Mouse (Mus musculus) embryonic facial prominence, embryonic 14.5 days (tissue): ENCODE results near the gene AA986860. TPM values are rescaled to one million over a fixed set of nuclear protein-coding genes. Genes with fewer than 3 reads are reported as not detected.
A peak's percentile ranks its signal among the peaks of the same experiment; 100 is the strongest.

Source experiments
- ATAC-seq: fragments of 200-750 bp; cut with Nextera tagmentation; 2 replicates; pipeline ENCODE4 v1.8.0; 2017; ENCODE audit warnings: low read depth, moderate number of reproducible peaks, moderate TSS enrichment
- DNase-seq: peaks from one replicate; pipeline ENCODE4 v3.0.0-alpha.2; 2015; ENCODE audit warnings: low spot score
- H3K27ac ChIP-seq: fragments of 300-500 bp; sonication (generic); replicated peaks from 2 replicates; pipeline ENCODE4 v1.5.1; 2014; ENCODE audit warnings: low read depth, mild to moderate bottlenecking, low read length, moderate library complexity
- H3K27me3 ChIP-seq: fragments of 300-500 bp; sonication (generic); replicated peaks from 2 replicates; pipeline ENCODE4 v1.6.1; 2014; ENCODE audit warnings: low read length; ENCODE audit not compliant: control insufficient read depth, insufficient read depth
- H3K36me3 ChIP-seq: fragments of 300-500 bp; sonication (generic); 2 replicates; pipeline ENCODE4 v1.6.1; 2014; ENCODE audit warnings: low read length, mixed read lengths; ENCODE audit not compliant: control insufficient read depth, insufficient read depth
- H3K4me1 ChIP-seq: fragments of 300-500 bp; sonication (generic); 2 replicates; pipeline ENCODE4 v1.6.1; 2014; ENCODE audit warnings: antibody characterized with exemption, low read length; ENCODE audit not compliant: control insufficient read depth, insufficient read depth
- H3K4me2 ChIP-seq: fragments of 300-500 bp; sonication (generic); 2 replicates; pipeline ENCODE4 v1.6.1; 2014; ENCODE audit warnings: low read depth, mild to moderate bottlenecking, low read length, moderate library complexity, mixed read lengths
- H3K4me3 ChIP-seq: fragments of 300-500 bp; sonication (generic); 2 replicates; pipeline ENCODE4 v1.5.1; 2014; ENCODE audit warnings: low read depth, mild to moderate bottlenecking, low read length
- H3K9ac ChIP-seq: fragments of 300-500 bp; sonication (generic); 2 replicates; pipeline ENCODE4 v1.6.1; 2014; ENCODE audit warnings: low read depth, mild to moderate bottlenecking, low read length, moderate library complexity, mixed read lengths
- H3K9me3 ChIP-seq: fragments of 300-500 bp; sonication (generic); 2 replicates; pipeline ENCODE4 v1.6.1; 2016; ENCODE audit warnings: low read length; ENCODE audit not compliant: control insufficient read depth
- WGBS: fragments of 180-500 bp; shearing (Covaris S2); extraction: QIAGEN DNeasy Blood & Tissue Kit; methylation state at CpG from one replicate; pipeline ENCODE4 v1.1.7; 2014; 5-methylcytosine and 5-hydroxymethylcytosine counted together
- polyA plus RNA-seq: library from polyadenylated mRNA; unstranded; fragments of >200 nt; fragmentation: Nextera tagmentation; extraction: Ambion mirVana; gene quantifications from 2 replicates; pipeline ENCODE4 v1.2.1, GENCODE M21; 2014

Gene AA986860
- polyA plus RNA-seq, 1 experiment from 2014 or later, result 4.5 TPM

- no peaks in the 10 kb centered on the region for H3K4me1 ChIP-seq
- DNase-seq, result no peak
- no peak within 1 kb of the TSS for H3K9ac ChIP-seq
- H3K27me3 ChIP-seq, result no peaks in the 10 kb centered on the region
- no peak within 1 kb of the TSS for H3K27ac ChIP-seq
- ATAC-seq, result no peak
- no peaks in the 10 kb centered on the region for H3K36me3 ChIP-seq
- no peak within 1 kb of the TSS for H3K4me2 ChIP-seq
- 87% methylated on average over 2 of the region's 2 CpGs for WGBS
- no peak within 1 kb of the TSS for H3K4me3 ChIP-seq
- no peaks in the 10 kb centered on the region for H3K9me3 ChIP-seq
Observed at GRCm38 (mm10) chr1:130729153-130729552, 2.6 kb upstream of the AA986860 start, which contains the start of gene Pfkfb2. Gene Pfkfb2 (minus strand): TSS chr1:130729253.

- Histone ChIP-seq H3K9ac (no peak overlapping the region), H3K4me2 (no peak overlapping the region), H3K27ac (no peak overlapping the region), H3K4me3 (no peak overlapping the region), H3K9me3 (no peaks in the 10 kb centered on the region), H3K36me3 (no peaks in the 10 kb centered on the region), H3K27me3 (no peaks in the 10 kb centered on the region), H3K4me1 (no peaks in the 10 kb centered on the region)
- DNase-seq (no peak), ATAC-seq (no peak)
- 87% methylated on average over 13 of the region's 13 CpGs for WGBS
Observed at GRCm38 (mm10) chr1:130732706-130733658, 1.2 kb downstream of the AA986860 start.

- no peak for DNase-seq
Observed at GRCm38 (mm10) chr1:130733671-130734070, 1.9 kb downstream of the AA986860 start.

DNA sequence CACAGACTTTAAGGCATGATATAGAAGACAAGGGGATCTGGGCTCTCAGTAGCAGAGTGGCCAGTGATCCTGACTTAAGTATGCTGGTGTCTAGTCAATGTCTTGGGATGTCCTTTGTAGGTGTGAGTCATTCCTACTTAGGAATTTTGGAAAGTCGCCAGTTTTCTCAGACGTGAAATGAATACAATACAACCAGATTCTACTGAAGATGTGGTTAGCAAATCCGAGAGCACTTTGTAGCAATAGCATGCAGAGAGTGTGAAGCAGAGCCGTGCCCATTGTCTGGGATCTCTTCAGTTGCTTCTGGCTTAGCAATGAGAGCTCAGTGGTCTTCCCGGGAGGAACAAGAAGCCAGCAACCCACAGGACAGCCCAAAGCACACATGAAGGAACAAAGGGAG, 2.7 kb downstream of the AA986860 start:
- DNase-seq, result peak; percentile 43
- Histone ChIP-seq H3K36me3 (no peaks in the 10 kb centered on the region), H3K9ac (no peak overlapping the region), H3K27ac (no peak overlapping the region), H3K4me3 (no peak overlapping the region), H3K27me3 (no peaks in the 10 kb centered on the region), H3K9me3 (no peaks in the 10 kb centered on the region), H3K4me1 (no peaks in the 10 kb centered on the region), H3K4me2 (no peak overlapping the region)
- ATAC-seq, result no peak
- 60% methylated on average over 5 of the region's 5 CpGs for WGBS

More at GRCm38 (mm10) chr1:130733671-130734070, 1.9 kb downstream of the AA986860 start:
- Histone ChIP-seq H3K4me3 (no peak overlapping the region), H3K36me3 (no peaks in the 10 kb centered on the region), H3K9ac (no peak overlapping the region), H3K27me3 (no peaks in the 10 kb centered on the region), H3K27ac (no peak overlapping the region), H3K4me1 (no peaks in the 10 kb centered on the region), H3K9me3 (no peaks in the 10 kb centered on the region), H3K4me2 (no peak overlapping the region)
- WGBS, result 83% methylated on average over 4 of the region's 4 CpGs
- ATAC-seq, result no peak

GRCm38 (mm10) chr1:130734852-130735251, 3.1 kb downstream of the AA986860 start:
- H3K9me3 ChIP-seq, result no peaks in the 10 kb centered on the region
- H3K36me3 ChIP-seq, result no peaks in the 10 kb centered on the region
- ATAC-seq, result no peak
- H3K4me3 ChIP-seq, result no peak overlapping the region
- H3K4me2 ChIP-seq, result no peak overlapping the region
- WGBS, result 60% methylated on average over 8 of the region's 8 CpGs
- H3K9ac ChIP-seq, result no peak overlapping the region
- H3K27ac ChIP-seq, result no peak overlapping the region
- H3K4me1 ChIP-seq, result no peaks in the 10 kb centered on the region
- DNase-seq, result no peak
- H3K27me3 ChIP-seq, result no peaks in the 10 kb centered on the region

GRCm38 (mm10) chr1:130737411-130737881, 5.7 kb downstream of the AA986860 start:
- no peak overlapping the region for H3K4me2 ChIP-seq
- H3K36me3 ChIP-seq, result no peaks in the 10 kb centered on the region
- H3K4me1 ChIP-seq, result no peaks in the 10 kb centered on the region
- no peaks in the 10 kb centered on the region for H3K9me3 ChIP-seq
- DNase-seq (no peak), ATAC-seq (no peak)
- H3K27me3 ChIP-seq, result no peaks in the 10 kb centered on the region
- WGBS, result 27% methylated on average over 11 of the region's 11 CpGs
- H3K27ac ChIP-seq, result no peak overlapping the region
- no peak overlapping the region for H3K9ac ChIP-seq
- H3K4me3 ChIP-seq, result no peak overlapping the region

DNA sequence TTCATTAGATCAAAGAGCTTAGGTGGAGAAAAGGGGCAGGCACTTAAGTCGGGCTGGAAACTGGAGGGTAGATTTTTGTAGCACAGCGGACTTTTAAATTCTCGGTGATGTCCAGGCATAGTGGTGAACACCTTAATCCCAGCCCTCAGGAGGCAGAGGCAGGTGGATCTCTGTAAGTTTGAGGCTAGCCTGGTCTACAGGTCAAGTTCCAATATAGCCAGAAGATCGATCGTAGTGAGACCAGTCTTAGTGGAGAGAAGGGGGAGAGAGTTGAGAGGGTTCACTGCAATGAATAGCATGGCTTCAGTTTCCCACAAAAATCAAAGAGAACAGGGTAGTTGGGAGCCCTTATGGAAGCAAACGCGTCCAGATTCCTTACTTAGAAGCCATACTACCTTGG, 6.1 kb downstream of the AA986860 start:
- ATAC-seq, result no peak

DNA sequence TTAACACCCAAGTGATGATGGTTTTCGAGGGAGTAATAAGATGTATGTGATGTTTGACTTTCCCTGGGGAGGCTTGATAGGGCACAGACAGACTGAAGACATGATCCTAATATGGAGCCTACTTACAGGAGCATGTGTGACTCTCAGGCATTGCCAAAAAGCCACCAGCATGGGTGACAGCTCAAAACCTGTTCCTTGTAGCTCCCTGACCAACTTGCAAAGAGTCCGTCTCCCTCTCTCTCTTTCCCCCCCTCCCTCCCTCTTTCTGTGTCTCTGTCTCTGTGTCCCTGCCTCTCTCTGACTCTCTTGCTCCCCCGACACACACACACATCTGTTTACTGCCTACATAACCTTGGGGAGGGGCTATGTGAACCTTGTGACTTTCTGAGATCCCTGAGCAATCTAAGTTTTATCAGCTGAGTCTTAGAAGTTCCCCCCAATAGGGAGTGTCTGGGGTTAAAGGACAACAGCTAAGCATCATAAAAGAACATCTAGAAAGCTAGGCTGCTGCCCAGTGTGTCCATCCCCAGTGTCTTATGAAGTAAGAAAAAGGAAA, 6.9 kb downstream of the AA986860 start:
- WGBS, result 73% methylated on average over 3 of the region's 3 CpGs
- H3K9ac ChIP-seq, result no peak overlapping the region
- DNase-seq (no peak), ATAC-seq (no peak)
- H3K4me2 ChIP-seq, result no peak overlapping the region
- no peaks in the 10 kb centered on the region for H3K27me3 ChIP-seq
- no peaks in the 10 kb centered on the region for H3K36me3 ChIP-seq
- H3K4me1 ChIP-seq, result no peaks in the 10 kb centered on the region
- no peak overlapping the region for H3K4me3 ChIP-seq
- H3K27ac ChIP-seq, result no peak overlapping the region
- H3K9me3 ChIP-seq, result no peaks in the 10 kb centered on the region

More for the DNA sequence above, 6.1 kb downstream of the AA986860 start:
- no peak overlapping the region for H3K4me3 ChIP-seq
- no peak overlapping the region for H3K27ac ChIP-seq
- no peaks in the 10 kb centered on the region for H3K36me3 ChIP-seq
- 91% methylated on average over 7 of the region's 7 CpGs for WGBS
- no peaks in the 10 kb centered on the region for H3K4me1 ChIP-seq
- H3K4me2 ChIP-seq, result no peak overlapping the region
- no peaks in the 10 kb centered on the region for H3K9me3 ChIP-seq
- H3K9ac ChIP-seq, result no peak overlapping the region
- no peak for DNase-seq
- no peaks in the 10 kb centered on the region for H3K27me3 ChIP-seq
